Mouse (Mus musculus): ENCODE measurements around the gene Gm13119. TPM values are rescaled to one million over a fixed set of nuclear protein-coding genes. Genes with fewer than 3 reads are reported as not detected.

Gene Gm13119
- polyA plus RNA-seq, 1 experiment = not detected

DNA sequence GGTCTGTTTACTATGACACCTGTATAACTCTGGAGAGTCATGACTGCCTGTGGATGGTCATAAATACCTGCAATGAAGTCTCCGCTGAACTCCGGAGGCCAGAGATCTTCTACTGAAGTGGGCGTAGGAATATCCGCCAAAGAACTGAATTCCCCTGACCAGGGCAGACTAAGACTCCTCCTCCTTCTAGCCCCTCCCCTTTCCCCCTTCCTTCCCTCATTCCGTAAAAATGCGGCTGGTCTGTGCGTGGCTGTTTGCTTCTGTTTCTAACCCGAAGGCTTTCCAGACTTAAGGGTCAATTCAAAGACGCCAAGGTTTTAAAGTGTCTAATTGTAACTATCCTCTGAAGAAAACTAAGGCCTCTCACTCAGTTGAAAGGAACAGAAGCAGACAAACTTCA lies 50.5 kb downstream of the Gm13119 start, which contains the start of gene Pramef12:
Gene Pramef12, minus strand, starts transcription at position 175 of the 400 bp plus-strand sequence.
- Histone ChIP-seq H3K27ac (ENCODE audit: control insufficient read depth, insufficient read depth, low read depth, low read length, poor library complexity) (no peak within 1 kb of the TSS), H3K4me3 (replicated peaks; ENCODE audit: control insufficient read depth, low read depth, low read length) (no peak within 1 kb of the TSS), H3K4me1 (ENCODE audit: control insufficient read depth, insufficient read depth, low read length) (no peaks in the 10 kb centered on the region)
- TF ChIP-seq CTCF (IDR thresholded peaks at IDR 0.05; ENCODE audit: control insufficient read depth, insufficient read depth, low read length) (no peak), POLR2A (IDR thresholded peaks at IDR 0.05; ENCODE audit: borderline replicate concordance, control insufficient read depth, low read depth, low read length) (no peak)
- WGBS = 84% methylated on average over 9 of the region's 9 CpGs

Other genes with a start within 250 kb of the Gm13119 start
- not detected in 2 replicates for gene Oog3, start 195.3 kb upstream of the Gm13119 start, polyA plus RNA-seq (2011; ENCODE audit: insufficient read depth, insufficient read length, low replicate concordance, missing spikeins)
- not detected in 2 replicates for gene Oog2, start 167.2 kb upstream of the Gm13119 start, polyA plus RNA-seq (2011; ENCODE audit: insufficient read depth, insufficient read length, low replicate concordance, missing spikeins)
- gene C87977, start 144.6 kb upstream of the Gm13119 start, polyA plus RNA-seq (2011; ENCODE audit: insufficient read depth, insufficient read length, low replicate concordance, missing spikeins) = not detected in 2 replicates
- not detected in 2 replicates for gene Pramel5, start 77.5 kb upstream of the Gm13119 start, polyA plus RNA-seq (2011; ENCODE audit: insufficient read depth, insufficient read length, low replicate concordance, missing spikeins)
- gene Gm13128, start 27.7 kb upstream of the Gm13119 start, polyA plus RNA-seq (2011; ENCODE audit: insufficient read depth, insufficient read length, low replicate concordance, missing spikeins) = not detected in 2 replicates
- not detected in 2 replicates for gene Pramef20, start 20.0 kb downstream of the Gm13119 start, polyA plus RNA-seq (2011; ENCODE audit: insufficient read depth, insufficient read length, low replicate concordance, missing spikeins)
- 2.0 TPM in 1 of 2 replicates, not detected in the other for gene Pramef12, start 50.5 kb downstream of the Gm13119 start, polyA plus RNA-seq (2011; ENCODE audit: insufficient read depth, insufficient read length, low replicate concordance, missing spikeins)
- not detected in 2 replicates for gene 1700012P22Rik, start 80.8 kb downstream of the Gm13119 start, polyA plus RNA-seq (2011; ENCODE audit: insufficient read depth, insufficient read length, low replicate concordance, missing spikeins)
- gene Gm9944, start 95.4 kb downstream of the Gm13119 start, polyA plus RNA-seq (2011; ENCODE audit: insufficient read depth, insufficient read length, low replicate concordance, missing spikeins) = not detected in 2 replicates
- not detected in 2 replicates for gene Aadacl3, start 105.8 kb downstream of the Gm13119 start, polyA plus RNA-seq (2011; ENCODE audit: insufficient read depth, insufficient read length, low replicate concordance, missing spikeins)
- gene 9430007A20Rik, start 161.9 kb downstream of the Gm13119 start, polyA plus RNA-seq (2011; ENCODE audit: insufficient read depth, insufficient read length, low replicate concordance, missing spikeins) = not detected in 2 replicates
- not detected in 2 replicates for gene Gm13124, start 207.2 kb downstream of the Gm13119 start, polyA plus RNA-seq (2011; ENCODE audit: insufficient read depth, insufficient read length, low replicate concordance, missing spikeins)

All from bone marrow, adult 2 months (tissue).